Mouse (Mus musculus) left cerebral cortex, postnatal 14 days (tissue): ENCODE data around the gene Cdh11. TPM values are rescaled to one million over a fixed set of nuclear protein-coding genes. Genes with fewer than 3 reads are reported as not detected.

Experiments
- microRNA-seq, 2 experiments: library from miRNA; unstranded; fragments of <30 nt; microRNA quantifications; one replicate each; pipeline ENCODE4 v1.2.0; 2022
- total RNA-seq, 2 experiments: library from RNA; stranded (reverse); gene quantifications; 2 replicates each; pipeline ENCODE4 v1.2.3; 2021

The Cdh11 gene
- total RNA-seq, 2 experiments from 2014 or later, result 68.8 to 74.1 TPM

Small RNA genes within 50 kb of the gene (microRNA-seq; reads per million reads assigned to microRNA genes)
- 0 reads per million in 2 experiments for gene Gm26301
